Mouse (Mus musculus): ENCODE measurements at regions not wholly inside any gene's neighbourhood (a gene's known extent, or its start where the extent isn't known, plus 50 kb on each side); places are given as distances from the start of the nearest gene placed in this dataset.

DNA sequence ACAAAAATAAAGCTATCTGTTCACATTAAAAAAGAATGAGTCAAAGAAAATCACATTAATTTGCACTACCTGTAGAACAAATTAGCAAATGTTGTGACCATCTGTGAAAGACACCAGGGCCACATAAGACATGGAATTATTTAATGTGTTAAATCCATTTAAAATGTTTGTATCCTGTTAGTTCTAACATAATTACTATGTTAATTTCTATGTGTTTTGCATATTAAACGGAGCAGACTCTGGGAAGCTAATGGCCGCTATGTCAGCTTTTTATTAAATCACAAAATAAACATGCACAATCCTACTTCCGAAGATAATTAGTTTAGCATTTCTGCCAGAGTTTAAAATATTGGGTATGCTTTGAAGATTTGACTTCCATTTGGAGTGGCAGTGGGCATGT lies 1194.8 kb downstream of the Cdh11 start:
- WGBS = 65% methylated on average over 3 of the region's 3 CpGs
- Histone ChIP-seq H3K27me3 (ENCODE audit: control insufficient read depth, insufficient read depth, low read length) (no peaks in the 10 kb centered on the region), H3K4me3 (replicated peaks; ENCODE audit: insufficient read depth, low read depth, low read length) (no peak overlapping the region), H3K27ac (ENCODE audit: insufficient read depth, low read length) (no peak overlapping the region), H3K4me1 (ENCODE audit: control insufficient read depth, insufficient read depth, low read length) (no peaks in the 10 kb centered on the region)
- no peak for TF ChIP-seq POLR2A (IDR thresholded peaks at IDR 0.05; ENCODE audit: borderline replicate concordance, insufficient read depth, low read length)
- no peak for TF ChIP-seq CTCF (IDR thresholded peaks at IDR 0.05; ENCODE audit: borderline replicate concordance, insufficient read depth, low read depth, low read length)
- DNase-seq = no peak

DNA sequence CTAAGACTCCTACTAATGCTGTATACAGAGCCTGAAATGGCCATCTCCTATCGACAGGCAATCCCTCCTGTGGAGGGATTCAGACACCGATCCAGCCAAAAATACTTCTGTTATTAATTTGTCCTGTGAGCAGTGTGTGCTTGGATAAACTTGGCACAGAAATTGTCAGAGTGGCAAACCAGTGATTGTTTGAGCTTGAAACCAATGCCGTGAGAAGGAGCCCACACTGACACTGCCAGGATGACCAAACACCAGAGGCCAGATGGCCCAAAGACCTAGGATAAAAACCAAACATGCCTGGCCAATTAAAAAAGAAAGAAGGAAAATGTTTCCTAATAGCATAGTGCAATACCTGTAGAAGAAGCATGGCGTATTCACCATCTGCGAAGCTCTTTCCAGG lies 1221.0 kb downstream of the Cdh11 start:
- H3K4me3 ChIP-seq (replicated peaks; ENCODE audit: insufficient read depth, low read depth, low read length) = no peak overlapping the region
- TF ChIP-seq POLR2A (IDR thresholded peaks at IDR 0.05; ENCODE audit: borderline replicate concordance, insufficient read depth, low read length) (no peak), CTCF (IDR thresholded peaks at IDR 0.05; ENCODE audit: borderline replicate concordance, insufficient read depth, low read depth, low read length) (no peak)
- peaks cover 5% of the 10 kb centered on the region; the same call in 1 of the 2 replicates for H3K4me1 ChIP-seq (ENCODE audit: control insufficient read depth, insufficient read depth, low read length)
- DNase-seq = peak; percentile 20 to 72
- 9% methylated on average over 5 of the region's 5 CpGs for WGBS
- H3K27ac ChIP-seq (ENCODE audit: insufficient read depth, low read length) = no peak overlapping the region
- H3K27me3 ChIP-seq (ENCODE audit: control insufficient read depth, insufficient read depth, low read length) = no peaks in the 10 kb centered on the region

DNA sequence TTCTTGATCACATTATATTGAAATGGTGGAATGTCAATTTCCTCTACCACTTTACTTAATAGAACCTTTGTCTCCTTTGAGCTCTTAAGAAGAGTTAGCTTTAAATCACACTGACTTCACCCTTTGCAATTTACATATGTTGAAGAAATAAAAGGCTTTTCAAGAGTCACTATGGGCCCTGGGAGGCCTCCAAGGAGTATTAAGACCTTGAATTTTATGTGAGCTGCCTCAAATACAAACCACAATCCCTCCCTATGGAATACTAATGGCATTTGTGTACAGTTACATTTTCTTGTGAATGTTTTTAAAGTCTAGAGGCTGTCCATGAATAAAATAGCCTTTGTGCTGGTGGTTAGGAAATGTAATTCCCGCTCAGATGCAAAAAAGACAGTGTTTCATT lies 1262.7 kb downstream of the Cdh11 start:
- 88% methylated on average over 1 of the region's 1 CpGs for WGBS

DNA sequence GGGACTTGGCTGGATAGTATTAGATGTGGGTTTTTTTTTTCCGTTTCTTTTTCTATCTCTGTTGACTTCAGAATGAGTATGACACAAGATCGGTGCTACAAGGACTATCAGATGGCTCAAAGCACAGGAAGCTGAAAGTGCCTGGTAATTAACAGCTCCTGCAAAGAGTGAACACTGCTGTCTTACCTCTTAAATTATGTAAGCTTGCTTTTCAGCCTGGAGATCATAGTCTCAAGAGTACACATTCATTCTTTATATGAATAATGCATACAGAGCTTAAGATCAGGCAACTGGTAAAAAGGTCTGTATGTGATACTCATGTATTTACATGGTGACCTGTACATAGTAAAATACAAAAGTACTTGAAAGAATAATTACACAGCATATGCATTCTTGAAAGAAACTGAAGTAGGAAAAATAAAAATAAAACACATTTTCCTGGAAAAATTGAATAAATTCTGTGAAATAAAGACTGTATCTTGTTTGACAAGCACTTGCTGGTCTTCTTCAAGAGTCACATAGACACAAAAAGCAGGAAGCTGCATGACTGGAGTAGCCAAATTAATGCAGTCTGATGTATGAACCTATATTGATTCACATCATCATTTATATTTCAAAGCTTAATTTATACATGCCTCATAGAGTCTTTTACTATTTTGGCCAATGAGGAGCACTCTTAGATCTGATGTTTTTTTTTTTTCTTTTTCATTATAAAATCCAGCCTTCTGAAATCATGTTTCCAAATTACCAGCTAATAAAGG lies 1306.7 kb downstream of the Cdh11 start:
- TF ChIP-seq POLR2A (IDR thresholded peaks at IDR 0.05; ENCODE audit: borderline replicate concordance, insufficient read depth, low read length) = no peak
- no peak for TF ChIP-seq CTCF (IDR thresholded peaks at IDR 0.05; ENCODE audit: borderline replicate concordance, insufficient read depth, low read depth, low read length)
- 94% methylated on average over 2 of the region's 2 CpGs for WGBS
- DNase-seq = no peak
- Histone ChIP-seq H3K27ac (ENCODE audit: insufficient read depth, low read length) (no peak overlapping the region), H3K4me3 (replicated peaks; ENCODE audit: insufficient read depth, low read depth, low read length) (no peak overlapping the region), H3K27me3 (ENCODE audit: control insufficient read depth, insufficient read depth, low read length) (no peaks in the 10 kb centered on the region), H3K4me1 (ENCODE audit: control insufficient read depth, insufficient read depth, low read length) (no peaks in the 10 kb centered on the region)

More for the DNA sequence above, 1262.7 kb downstream of the Cdh11 start:
- DNase-seq = no peak
- no peak overlapping the region for H3K27ac ChIP-seq (ENCODE audit: insufficient read depth, low read length)
- TF ChIP-seq POLR2A (IDR thresholded peaks at IDR 0.05; ENCODE audit: borderline replicate concordance, insufficient read depth, low read length) = no peak
- no peak for TF ChIP-seq CTCF (IDR thresholded peaks at IDR 0.05; ENCODE audit: borderline replicate concordance, insufficient read depth, low read depth, low read length)
- no peak overlapping the region for H3K4me3 ChIP-seq (replicated peaks; ENCODE audit: insufficient read depth, low read depth, low read length)
- H3K27me3 ChIP-seq (ENCODE audit: control insufficient read depth, insufficient read depth, low read length) = no peaks in the 10 kb centered on the region
- H3K4me1 ChIP-seq (ENCODE audit: control insufficient read depth, insufficient read depth, low read length) = no peaks in the 10 kb centered on the region

DNA sequence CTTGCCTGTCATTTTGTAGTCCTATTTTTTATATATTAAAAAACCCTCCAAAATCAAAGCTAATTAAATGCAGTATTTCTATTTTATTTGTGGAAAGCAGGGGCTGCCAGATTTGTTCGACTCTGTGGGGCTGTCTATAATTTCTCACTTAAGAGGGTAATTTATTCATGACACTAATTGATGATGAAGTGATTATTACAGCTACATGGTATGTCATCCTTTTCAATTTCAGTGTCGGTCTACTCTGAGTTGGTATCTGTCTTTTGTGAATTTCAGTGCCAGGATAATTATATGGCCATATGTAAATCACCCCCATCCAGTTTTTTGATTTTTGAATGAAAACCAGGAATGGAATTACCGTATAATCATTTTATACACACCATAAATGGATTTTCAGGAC lies 1319.1 kb downstream of the Cdh11 start:
- no peak overlapping the region for H3K4me3 ChIP-seq (replicated peaks; ENCODE audit: insufficient read depth, low read depth, low read length)
- H3K27ac ChIP-seq (ENCODE audit: insufficient read depth, low read length) = no peak overlapping the region
- no peak for DNase-seq
- H3K4me1 ChIP-seq (ENCODE audit: control insufficient read depth, insufficient read depth, low read length) = peaks cover 3% of the 10 kb centered on the region; the same call in 1 of the 2 replicates
- TF ChIP-seq POLR2A (IDR thresholded peaks at IDR 0.05; ENCODE audit: borderline replicate concordance, insufficient read depth, low read length) (no peak), CTCF (IDR thresholded peaks at IDR 0.05; ENCODE audit: borderline replicate concordance, insufficient read depth, low read depth, low read length) (no peak)
- 63% methylated on average over 3 of the region's 3 CpGs for WGBS
- no peaks in the 10 kb centered on the region for H3K27me3 ChIP-seq (ENCODE audit: control insufficient read depth, insufficient read depth, low read length)

DNA sequence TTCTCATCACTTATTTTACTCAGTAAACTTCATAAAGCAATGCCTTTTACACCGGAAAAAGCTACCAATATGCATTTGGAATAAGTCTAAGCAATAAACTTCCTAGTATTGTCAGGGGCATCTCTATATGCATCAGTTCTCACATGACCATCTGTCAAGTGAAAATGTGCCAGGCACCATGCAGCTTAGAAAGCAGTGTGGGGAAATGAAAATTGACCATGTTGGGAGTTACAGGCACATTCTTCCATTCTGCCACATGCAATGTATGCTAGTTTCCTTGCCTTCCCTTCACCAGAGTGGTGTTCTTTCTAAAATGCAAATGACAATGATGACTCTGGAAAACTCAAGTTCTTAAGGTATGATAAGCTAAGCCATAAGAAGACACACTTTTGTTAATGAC lies 1322.9 kb downstream of the Cdh11 start:
- no peaks in the 10 kb centered on the region for H3K27me3 ChIP-seq (ENCODE audit: control insufficient read depth, insufficient read depth, low read length)
- no peak overlapping the region for H3K4me3 ChIP-seq (replicated peaks; ENCODE audit: insufficient read depth, low read depth, low read length)
- no peak overlapping the region for H3K27ac ChIP-seq (ENCODE audit: insufficient read depth, low read length)
- H3K4me1 ChIP-seq (ENCODE audit: control insufficient read depth, insufficient read depth, low read length) = peaks cover 3% of the 10 kb centered on the region; the same call in 1 of the 2 replicates
- WGBS = 9% methylated on average over 1 of the region's 1 CpGs
- TF ChIP-seq POLR2A (IDR thresholded peaks at IDR 0.05; ENCODE audit: borderline replicate concordance, insufficient read depth, low read length) (no peak), CTCF (IDR thresholded peaks at IDR 0.05; ENCODE audit: borderline replicate concordance, insufficient read depth, low read depth, low read length) (no peak)
- DNase-seq = peak; percentile 77 to 91

DNA sequence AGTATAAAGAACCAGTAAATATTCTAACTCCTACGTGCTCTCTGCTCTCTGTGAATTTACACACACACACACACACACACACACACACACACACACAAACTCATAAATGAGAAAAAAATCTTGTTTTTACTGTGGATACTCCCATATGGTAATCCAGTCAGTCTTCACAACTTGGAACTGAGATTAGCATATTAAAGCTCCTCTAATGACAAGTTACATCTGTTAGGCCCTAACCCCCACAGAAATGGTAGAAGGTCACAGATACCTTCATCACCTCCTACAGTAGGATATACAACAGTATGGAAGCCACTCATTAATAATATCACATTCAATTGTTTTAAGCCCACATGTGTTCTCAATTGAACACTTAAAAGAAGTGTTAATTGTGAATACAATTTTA lies 1340.7 kb downstream of the Cdh11 start:
- H3K27me3 ChIP-seq (ENCODE audit: control insufficient read depth, insufficient read depth, low read length) = no peaks in the 10 kb centered on the region
- TF ChIP-seq CTCF (IDR thresholded peaks at IDR 0.05; ENCODE audit: borderline replicate concordance, insufficient read depth, low read depth, low read length) = no peak
- TF ChIP-seq POLR2A (IDR thresholded peaks at IDR 0.05; ENCODE audit: borderline replicate concordance, insufficient read depth, low read length) = no peak
- H3K4me3 ChIP-seq (replicated peaks; ENCODE audit: insufficient read depth, low read depth, low read length) = no peak overlapping the region
- 89% methylated on average over 1 of the region's 1 CpGs for WGBS
- no peak for DNase-seq
- no peak overlapping the region for H3K27ac ChIP-seq (ENCODE audit: insufficient read depth, low read length)
- no peaks in the 10 kb centered on the region for H3K4me1 ChIP-seq (ENCODE audit: control insufficient read depth, insufficient read depth, low read length)

DNA sequence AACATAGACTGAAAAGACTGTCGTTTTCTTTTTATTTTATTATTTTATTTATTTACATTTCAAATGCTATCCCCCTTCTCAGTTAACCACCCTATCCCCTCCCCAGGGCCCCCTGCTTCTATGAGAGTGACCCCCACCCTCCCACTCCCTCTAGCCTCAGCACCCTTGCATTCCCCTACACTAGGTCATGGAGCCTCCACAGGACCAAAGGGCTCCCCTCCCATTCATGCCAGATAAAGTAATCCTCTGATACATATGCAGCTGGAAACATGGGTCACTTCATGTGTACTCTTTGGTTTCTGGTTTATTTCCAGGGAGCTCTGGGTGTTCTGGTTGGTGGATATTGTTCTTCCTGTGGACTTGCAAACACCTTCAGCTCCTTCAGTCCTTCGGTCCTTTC lies 1342.9 kb downstream of the Cdh11 start:
- WGBS = 86% methylated on average over 2 of the region's 2 CpGs

More for the DNA sequence above, 1342.9 kb downstream of the Cdh11 start:
- Histone ChIP-seq H3K4me3 (replicated peaks; ENCODE audit: insufficient read depth, low read depth, low read length) (no peak overlapping the region), H3K4me1 (ENCODE audit: control insufficient read depth, insufficient read depth, low read length) (no peaks in the 10 kb centered on the region), H3K27me3 (ENCODE audit: control insufficient read depth, insufficient read depth, low read length) (no peaks in the 10 kb centered on the region), H3K27ac (ENCODE audit: insufficient read depth, low read length) (no peak overlapping the region)
- DNase-seq = no peak
- TF ChIP-seq POLR2A (IDR thresholded peaks at IDR 0.05; ENCODE audit: borderline replicate concordance, insufficient read depth, low read length) = no peak
- TF ChIP-seq CTCF (IDR thresholded peaks at IDR 0.05; ENCODE audit: borderline replicate concordance, insufficient read depth, low read depth, low read length) = no peak

Measured in cerebellum, adult 2 months (tissue).